ENCODE assay signal across 17 mouse cellular contexts in genomic region chr11:54141200-54141971, GRCm38 (mm10). TPM values are rescaled to one million over a fixed set of nuclear protein-coding genes. Genes with fewer than 3 reads are reported as not detected.
A peak's percentile ranks its signal among the peaks of the same experiment; 100 is the strongest.
DNase-seq lines count a peak whose midpoint lies in the region; ATAC-seq and TF ChIP-seq lines count a peak whose summit lies in the region.
"Had no signal": no experiment of that assay in that cellular context is flagged by ENCODE, and none has a peak within 500 bp of the region (broad histone marks: within the 10 kb centered on the region; RNA-seq: fewer than 3 reads in every experiment).

No protein-coding gene starts in this region.

- ATAC-seq in liver, postnatal 0 days: no peak
- ATAC-seq: activated CD4-positive, CD25-positive, alpha-beta regulatory T cell, adult 4 months; midbrain, embryonic 13.5 days had no signal

- H3K4me2 ChIP-seq in liver, postnatal 0 days (ENCODE audit: low read depth, low read length): no peak overlapping the region
- H3K4me2 ChIP-seq: embryonic facial prominence, embryonic 13.5 days; hindbrain, embryonic 13.5 days; midbrain, embryonic 13.5 days had no signal

- H3K9me3 ChIP-seq in liver, postnatal 0 days (ENCODE audit: low read length): no peaks in the 10 kb centered on the region
- H3K9me3 ChIP-seq in E14TG2a.4 (ENCODE audit: low read length): no peaks in the 10 kb centered on the region
- H3K9me3 ChIP-seq in forebrain, embryonic 10.5 days: no peaks in the 10 kb centered on the region
- H3K9me3 ChIP-seq: embryonic facial prominence, embryonic 13.5 days; hindbrain, embryonic 13.5 days; midbrain, embryonic 13.5 days had no signal

- DNase-seq in liver, postnatal 0 days: no peak
- DNase-seq in liver (no peak), 3T3-L1 (ENCODE audit: low read depth, low spot score) (peak; percentile 55), R1 (ENCODE audit: low read depth, low spot score) (peak; percentile 43)
- DNase-seq in spleen, postnatal 10 days (ENCODE audit: low spot score in 2 of 2): no peak
- no peak for DNase-seq in forebrain, embryonic 10.5 days (ENCODE audit: extremely low spot score, low spot score)
- DNase-seq: cerebellum, adult 9-11 months; gastrocnemius, postnatal 14 days; kidney, adult 11 months; kidney, postnatal 25 days; lung, adult 2 months; thymus, postnatal 25 days had no signal

- H3K4me3 ChIP-seq in liver, postnatal 0 days (ENCODE audit: low read depth, low read length): no peak overlapping the region
- H3K4me3 ChIP-seq in E14TG2a.4 (replicated peaks; ENCODE audit: low read length): no peak overlapping the region
- H3K4me3 ChIP-seq in forebrain, embryonic 10.5 days: no peak overlapping the region
- H3K4me3 ChIP-seq: embryonic facial prominence, embryonic 13.5 days; hindbrain, embryonic 13.5 days; midbrain, embryonic 13.5 days had no signal

- no peaks in the 10 kb centered on the region for H3K36me3 ChIP-seq in liver, postnatal 0 days (replicated peaks; ENCODE audit: insufficient read depth, low read length)
- no peaks in the 10 kb centered on the region for H3K36me3 ChIP-seq in E14TG2a.4 (ENCODE audit: insufficient read depth, low read length)
- no peaks in the 10 kb centered on the region for H3K36me3 ChIP-seq in forebrain, embryonic 10.5 days (replicated peaks)
- H3K36me3 ChIP-seq: embryonic facial prominence, embryonic 13.5 days; hindbrain, embryonic 13.5 days; midbrain, embryonic 13.5 days had no signal

- WGBS in liver, postnatal 0 days (ENCODE audit: insufficient replicate concordance): 79% methylated on average over 7 of the region's 7 CpGs
- WGBS in forebrain, embryonic 10.5 days: 87% methylated on average over 7 of the region's 7 CpGs

- no peaks in the 10 kb centered on the region for H3K27me3 ChIP-seq in liver, postnatal 0 days (ENCODE audit: insufficient read depth, low read length)
- no peaks in the 10 kb centered on the region for H3K27me3 ChIP-seq in E14TG2a.4 (ENCODE audit: insufficient read depth, low read length)
- H3K27me3 ChIP-seq in forebrain, embryonic 10.5 days (ENCODE audit: poor library complexity, severe bottlenecking): no peaks in the 10 kb centered on the region
- H3K27me3 ChIP-seq: embryonic facial prominence, embryonic 13.5 days; hindbrain, embryonic 13.5 days; midbrain, embryonic 13.5 days had no signal

- TF ChIP-seq EP300 in liver, postnatal 0 days (IDR thresholded peaks at IDR 0.05; ENCODE audit: low read depth): no peak

- no peaks in the 10 kb centered on the region for H3K4me1 ChIP-seq in liver, postnatal 0 days (ENCODE audit: insufficient read depth)
- H3K4me1 ChIP-seq in E14TG2a.4 (replicated peaks; ENCODE audit: low read depth, low read length): no peaks in the 10 kb centered on the region
- peaks cover 4% of the 10 kb centered on the region for H3K4me1 ChIP-seq in forebrain, embryonic 10.5 days
- H3K4me1 ChIP-seq: embryonic facial prominence, embryonic 13.5 days; hindbrain, embryonic 13.5 days; midbrain, embryonic 13.5 days had no signal

- no peak overlapping the region for H3K27ac ChIP-seq in liver, postnatal 0 days (ENCODE audit: low read depth)
- no peak overlapping the region for H3K27ac ChIP-seq in forebrain, embryonic 10.5 days
- H3K27ac ChIP-seq: embryonic facial prominence, embryonic 13.5 days; hindbrain, embryonic 13.5 days; midbrain, embryonic 13.5 days had no signal

- 0 out of 2 replicates have a peak, but pooled peaks have one; percentile 32 for TF ChIP-seq CTCF in liver, postnatal 0 days (IDR thresholded peaks at IDR 0.05; ENCODE audit: low read depth)
- TF ChIP-seq CTCF in E14TG2a.4 (conservative IDR thresholded peaks at IDR 0.05; ENCODE audit: low read length): peak; percentile 50

- H3K9ac ChIP-seq in liver, postnatal 0 days (replicated peaks): no peak overlapping the region
- H3K9ac ChIP-seq: embryonic facial prominence, embryonic 13.5 days; hindbrain, embryonic 13.5 days; midbrain, embryonic 13.5 days had no signal

RNA-seq across cellular contexts. Expression of gene P4ha2, which starts 41.5 kb away (rescaled TPM):
- 2.4 and 2.7 TPM in 2 replicates for polyA plus RNA-seq in liver, postnatal 0 days (2015; fragmentation: Nextera tagmentation; extraction: Ambion mirVana)
- 15.9 and 19.7 TPM in 2 replicates for polyA plus RNA-seq in forebrain, embryonic 10.5 days (2016; fragmentation: Nextera tagmentation; extraction: Ambion mirVana)
- polyA plus RNA-seq: activated CD4-positive, CD25-positive, alpha-beta regulatory T cell, adult 4 months had no signal

Comparison
In these comparisons a context has a peak if more than half of its experiments do, and no peak if none do; other contexts are left out.
1. DNase-seq: peak in 3T3-L1 (single experiment) and R1 (single experiment); none in liver, postnatal 0 days (single experiment), liver (single experiment), spleen, postnatal 10 days (0 of 2) and forebrain, embryonic 10.5 days (single experiment).